Mouse (Mus musculus): ENCODE results near the gene Tubb3.
A peak's percentile ranks its signal among the peaks of the same experiment; 100 is the strongest.

The Tubb3 gene

DNA sequence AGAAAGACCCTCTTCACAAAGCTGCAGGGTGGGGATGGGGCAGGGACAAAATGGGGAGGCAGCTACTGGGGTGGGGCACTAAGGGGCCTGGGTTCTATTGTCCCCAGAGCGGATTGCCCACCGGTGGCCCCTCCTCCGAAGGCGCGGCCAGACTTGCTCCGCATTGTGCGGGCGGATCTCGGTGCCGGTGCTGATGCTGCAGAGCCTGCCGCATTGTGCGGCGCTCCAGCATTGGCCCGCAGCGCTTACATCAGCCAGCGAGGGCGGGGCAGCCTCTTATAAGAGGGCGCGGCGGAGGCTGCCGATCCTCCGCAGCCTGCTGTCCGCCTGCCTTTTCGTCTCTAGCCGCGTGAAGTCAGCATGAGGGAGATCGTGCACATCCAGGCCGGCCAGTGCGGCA lies at the start of gene Tubb3:
TSS of gene Tubb3 (plus strand) at position 179 of the 400 bp plus-strand sequence.
- peak; percentile 93 to 96 for DNase-seq

DNA sequence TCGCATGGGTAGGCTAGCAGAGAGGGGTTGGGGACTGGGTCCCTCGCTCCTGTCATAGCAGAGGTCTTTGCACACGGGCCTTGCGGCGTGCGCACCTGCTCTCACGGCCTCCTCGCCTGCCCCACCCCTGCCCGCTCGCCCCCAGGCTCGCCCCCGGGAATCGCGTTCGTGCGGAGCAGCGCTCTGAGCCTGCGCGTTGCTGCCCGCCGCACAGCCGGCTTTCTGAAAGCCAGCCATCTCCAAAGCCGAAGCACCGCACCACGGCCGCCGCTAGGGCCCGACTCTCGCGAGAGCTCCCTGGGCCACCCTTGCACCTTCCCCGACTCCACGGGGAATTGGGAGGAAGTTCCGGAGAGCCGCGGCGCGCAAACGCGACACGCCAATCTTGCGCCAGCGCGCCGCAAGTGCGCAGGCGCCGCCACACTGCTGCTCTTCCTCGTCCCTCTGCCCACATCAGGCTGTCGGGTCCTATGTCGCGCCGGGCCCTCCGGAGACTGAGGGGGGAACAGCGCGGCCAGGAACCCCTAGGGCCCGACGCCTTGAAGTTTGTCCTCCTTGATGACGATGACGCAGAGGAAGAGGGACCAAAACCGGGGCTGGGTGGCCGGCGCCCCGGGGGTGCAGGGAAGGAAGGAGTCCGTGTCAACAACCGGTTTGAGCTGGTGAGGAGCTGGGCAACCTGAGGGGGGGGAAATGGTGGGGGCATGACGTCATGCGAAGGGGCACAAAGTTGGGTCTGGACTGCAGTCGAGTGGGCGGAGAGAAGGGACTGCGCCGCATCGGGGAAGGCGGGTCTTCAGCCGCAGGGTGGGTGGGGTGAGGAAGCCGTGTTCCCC lies 37.6 kb upstream of the Tubb3 start, which contains the start of gene Tcf25:
TSS of gene Tcf25 (plus strand) at position 351 of the 836 bp plus-strand sequence.
- peak; percentile 97 to 98 for DNase-seq

- peak; percentile 97 to 99 for DNase-seq
Measured at GRCm38 (mm10) chr8:123374239-123374578, 37.0 kb upstream of the Tubb3 start.

DNA sequence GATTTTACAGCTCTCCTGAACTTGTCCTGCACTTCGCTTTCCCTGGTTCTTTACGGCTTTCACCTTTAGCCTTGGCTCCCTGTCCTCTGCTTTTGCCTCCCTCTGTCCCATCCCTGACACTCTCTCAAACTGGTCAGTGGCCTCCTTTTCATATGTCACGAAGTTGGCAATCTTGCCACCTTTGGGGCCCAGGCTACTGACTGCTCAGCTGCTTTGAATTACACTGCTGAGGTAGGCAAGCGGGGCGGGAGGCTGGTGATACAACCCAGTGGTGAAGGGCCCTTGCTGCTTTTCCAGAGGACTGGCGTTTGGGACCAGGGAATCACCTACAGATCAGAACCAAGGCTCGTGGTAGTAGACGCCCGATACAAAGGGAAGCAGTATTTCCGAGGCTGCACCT lies 35.5 kb upstream of the Tubb3 start:
- no peak for DNase-seq

DNA sequence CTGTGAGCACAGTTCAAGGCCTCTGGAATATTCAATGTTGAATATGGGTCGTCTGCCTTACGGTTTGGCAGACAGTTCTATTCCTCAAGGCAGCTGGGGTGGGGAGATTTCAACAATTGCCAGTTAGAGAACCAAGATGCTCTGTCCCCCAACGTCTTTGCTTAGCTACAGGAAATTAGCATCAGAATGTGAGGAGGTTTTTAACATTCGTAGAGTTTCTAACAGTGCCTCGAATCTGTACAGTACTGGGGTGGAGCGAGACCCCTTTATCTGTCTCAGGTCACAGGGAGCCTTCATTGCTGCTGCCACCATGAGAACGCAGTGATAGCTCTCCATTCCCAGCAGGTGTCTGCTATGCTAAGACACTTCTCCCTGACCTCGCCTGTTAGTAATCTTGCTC lies 35.1 kb upstream of the Tubb3 start:
- no peak for DNase-seq

DNA sequence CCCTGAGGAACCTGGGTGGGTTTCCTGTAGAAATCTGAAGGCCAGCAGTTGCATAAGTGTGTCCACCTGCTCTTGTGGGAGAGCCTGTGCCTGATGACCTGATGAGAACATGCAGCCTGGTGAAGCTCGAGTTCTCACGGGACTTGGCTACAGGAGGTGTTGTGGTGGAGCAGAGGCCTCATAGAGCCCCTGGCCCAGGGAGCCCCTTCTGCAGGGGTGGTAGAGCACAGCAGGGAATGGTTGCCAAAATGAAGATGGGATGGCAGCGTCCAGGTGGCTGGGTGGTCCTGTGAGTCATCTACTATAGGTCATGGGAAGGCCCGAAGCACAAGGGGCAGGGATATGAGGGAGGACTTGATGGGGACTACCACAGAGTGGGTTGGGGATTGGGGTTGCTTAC lies 29.5 kb upstream of the Tubb3 start:
- no peak for DNase-seq

GRCm38 (mm10) chr8:123382516-123382915 lies 28.7 kb upstream of the Tubb3 start:
- DNase-seq = no peak

DNA sequence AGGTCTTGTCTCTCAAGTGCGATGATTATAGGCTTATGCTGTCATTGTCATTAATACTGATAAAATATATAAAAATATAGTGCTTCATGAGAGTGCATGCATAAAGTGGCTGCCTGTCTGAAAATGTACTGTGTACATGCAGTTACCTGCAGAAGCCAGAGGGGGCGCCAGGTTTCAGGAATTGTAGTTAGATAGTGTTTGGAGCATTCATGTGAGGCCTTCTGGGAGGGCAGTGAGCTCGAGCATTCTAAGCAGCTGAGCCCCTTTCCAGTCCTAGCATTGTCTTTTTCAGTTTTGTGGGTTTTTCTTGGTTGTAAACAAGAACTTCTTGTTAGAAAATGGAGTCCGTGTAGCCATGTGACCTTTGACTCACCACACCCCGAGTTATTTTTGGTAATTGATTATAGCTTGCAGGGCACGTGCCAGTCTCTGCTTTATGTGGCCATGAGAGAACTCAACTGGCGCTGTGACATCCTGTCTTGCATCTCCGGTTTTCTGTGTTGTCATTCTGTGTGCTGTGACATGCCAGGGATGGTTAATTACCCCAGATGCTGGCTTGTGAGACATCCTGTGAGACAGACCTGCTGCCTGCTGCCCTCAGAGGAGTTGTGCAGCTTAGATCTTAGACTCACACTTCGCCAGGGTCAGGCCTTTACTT lies 26.2 kb upstream of the Tubb3 start:
- DNase-seq = peak; percentile 46 to 71

GRCm38 (mm10) chr8:123387041-123387440 lies 24.2 kb upstream of the Tubb3 start:
- DNase-seq = no peak

- no peak for DNase-seq
Measured at GRCm38 (mm10) chr8:123387801-123388200, 23.4 kb upstream of the Tubb3 start.

- DNase-seq = peak; percentile 58
Measured at GRCm38 (mm10) chr8:123389026-123389425, 22.2 kb upstream of the Tubb3 start.

DNA sequence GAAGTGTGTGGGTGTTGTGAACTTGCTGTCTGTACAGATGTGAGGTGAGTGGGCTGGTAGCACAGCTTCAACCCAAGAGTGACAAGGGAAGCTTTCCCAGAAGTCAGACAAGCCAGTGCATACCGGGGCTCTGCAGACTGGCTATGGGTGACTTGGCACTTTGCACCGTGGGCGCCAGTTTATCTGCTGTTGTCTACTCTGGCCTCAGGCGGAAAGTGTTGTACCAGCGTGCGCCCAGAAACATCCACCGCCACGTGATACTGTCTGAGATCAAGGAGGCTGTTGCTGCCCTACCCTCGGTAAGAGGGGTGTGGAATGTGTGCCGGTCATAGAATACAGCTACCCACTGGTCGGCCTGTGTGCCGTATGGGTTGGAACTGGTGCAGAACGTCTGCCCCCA lies 12.9 kb upstream of the Tubb3 start:
- no peak for DNase-seq

DNA sequence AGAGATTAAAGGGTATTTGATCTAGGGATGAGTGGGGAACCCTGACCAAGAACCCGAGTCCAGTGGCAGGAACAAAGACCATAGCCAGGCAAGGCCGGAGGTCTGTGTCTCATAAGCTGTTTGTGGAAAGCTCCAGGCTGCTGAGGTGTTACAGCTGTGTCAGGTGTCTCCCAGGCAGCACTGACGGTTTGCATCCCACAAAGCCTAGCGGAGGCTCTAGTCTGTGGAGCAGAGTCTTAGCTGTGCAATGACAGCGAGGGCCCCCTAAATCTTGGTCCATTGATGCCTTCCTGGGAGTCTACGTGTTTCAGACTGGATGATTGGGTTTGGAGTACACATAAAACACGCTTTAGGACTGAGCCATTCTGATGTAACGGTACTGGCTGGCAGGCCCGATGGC lies 9.3 kb upstream of the Tubb3 start:
- DNase-seq = no peak

DNA sequence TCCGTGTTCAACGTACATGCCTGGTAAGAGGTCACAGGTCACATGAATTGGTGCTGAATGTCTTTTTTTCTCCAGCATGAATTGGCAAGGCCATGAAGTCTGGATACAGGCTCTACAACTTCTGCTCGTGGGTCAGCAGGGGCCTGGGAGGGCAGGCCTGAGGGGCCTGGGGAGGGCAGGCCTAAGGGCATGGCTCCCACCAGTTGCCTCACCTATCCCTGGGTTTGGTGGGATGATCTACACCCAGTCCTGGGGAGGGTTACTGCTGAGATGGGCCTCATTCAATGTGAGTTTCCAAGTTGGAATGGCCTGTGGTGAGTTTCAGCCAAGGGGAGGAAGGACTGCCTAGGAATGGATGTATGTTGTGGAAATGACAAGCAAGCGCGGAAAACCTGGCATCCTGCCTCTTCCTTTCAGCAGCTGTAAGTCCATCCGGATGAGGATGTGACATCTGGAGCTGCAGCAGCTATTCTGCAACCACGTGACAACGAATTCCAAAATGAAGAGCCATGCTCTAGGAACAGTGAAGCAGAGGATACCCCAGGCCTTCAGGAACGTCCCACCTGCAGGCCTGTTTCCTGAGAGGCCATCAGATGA lies 8.4 kb upstream of the Tubb3 start:
- DNase-seq = no peak

- no peak for DNase-seq
Measured at GRCm38 (mm10) chr8:123404521-123404920, 6.7 kb upstream of the Tubb3 start.

- DNase-seq = peak; percentile 84 to 89
Measured at GRCm38 (mm10) chr8:123406786-123407185, 4.4 kb upstream of the Tubb3 start, which contains the start of gene Mc1r. Gene Mc1r, plus strand, starts transcription at chr8:123407107.

DNA sequence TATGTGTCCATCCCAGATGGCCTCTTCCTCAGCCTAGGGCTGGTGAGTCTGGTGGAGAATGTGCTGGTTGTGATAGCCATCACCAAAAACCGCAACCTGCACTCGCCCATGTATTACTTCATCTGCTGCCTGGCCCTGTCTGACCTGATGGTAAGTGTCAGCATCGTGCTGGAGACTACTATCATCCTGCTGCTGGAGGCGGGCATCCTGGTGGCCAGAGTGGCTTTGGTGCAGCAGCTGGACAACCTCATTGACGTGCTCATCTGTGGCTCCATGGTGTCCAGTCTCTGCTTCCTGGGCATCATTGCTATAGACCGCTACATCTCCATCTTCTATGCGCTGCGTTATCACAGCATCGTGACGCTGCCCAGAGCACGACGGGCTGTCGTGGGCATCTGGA lies 3.6 kb upstream of the Tubb3 start:
- DNase-seq = no peak

DNA sequence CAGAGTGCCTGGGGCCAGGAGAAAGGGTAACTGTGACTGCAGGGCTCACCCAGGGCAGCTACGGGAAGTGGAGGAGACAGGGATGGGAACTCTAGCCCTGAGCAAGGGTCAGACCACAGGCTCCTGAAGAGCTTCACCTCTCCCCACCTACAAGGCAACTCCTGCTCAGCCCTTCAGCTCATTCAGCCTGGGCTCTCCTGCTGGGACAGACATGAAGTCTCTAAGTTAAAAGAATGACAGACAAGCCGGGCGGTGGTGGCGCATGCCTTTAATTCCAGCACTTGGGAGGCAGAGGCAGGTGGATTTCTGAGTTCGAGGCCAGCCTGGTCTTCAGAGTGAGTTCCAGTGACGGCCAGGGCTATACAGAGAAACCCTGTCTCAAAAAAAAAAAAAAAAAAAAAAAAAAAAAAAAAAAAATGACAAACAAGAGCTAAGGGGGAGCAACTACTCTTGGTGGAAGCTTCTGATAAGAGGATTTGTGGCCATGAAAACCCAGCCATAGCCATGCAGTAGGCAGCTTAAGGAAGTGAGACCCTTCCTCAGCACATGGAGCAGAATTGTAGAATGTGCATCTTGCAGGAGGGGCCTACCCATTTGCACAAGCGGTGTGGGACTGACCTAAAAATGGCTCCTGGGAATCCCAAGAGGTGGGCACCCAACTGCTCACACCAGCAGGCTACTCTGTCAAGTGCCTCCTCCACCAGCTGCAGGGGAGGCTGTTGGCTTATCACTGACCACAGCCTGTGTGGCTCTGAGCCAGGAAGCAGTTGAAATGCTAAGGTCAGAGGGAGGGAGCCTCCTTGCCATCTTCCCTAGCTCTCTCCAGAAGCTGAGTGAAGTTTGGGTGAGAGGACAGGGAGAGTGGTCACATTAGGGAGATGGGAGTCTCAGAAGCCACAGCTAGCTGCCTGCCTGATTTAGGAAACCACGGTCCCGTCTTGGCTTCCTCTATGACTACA lies 2.4 kb upstream of the Tubb3 start:
- peak in 1 of 2 experiments; percentile 44 for DNase-seq

DNA sequence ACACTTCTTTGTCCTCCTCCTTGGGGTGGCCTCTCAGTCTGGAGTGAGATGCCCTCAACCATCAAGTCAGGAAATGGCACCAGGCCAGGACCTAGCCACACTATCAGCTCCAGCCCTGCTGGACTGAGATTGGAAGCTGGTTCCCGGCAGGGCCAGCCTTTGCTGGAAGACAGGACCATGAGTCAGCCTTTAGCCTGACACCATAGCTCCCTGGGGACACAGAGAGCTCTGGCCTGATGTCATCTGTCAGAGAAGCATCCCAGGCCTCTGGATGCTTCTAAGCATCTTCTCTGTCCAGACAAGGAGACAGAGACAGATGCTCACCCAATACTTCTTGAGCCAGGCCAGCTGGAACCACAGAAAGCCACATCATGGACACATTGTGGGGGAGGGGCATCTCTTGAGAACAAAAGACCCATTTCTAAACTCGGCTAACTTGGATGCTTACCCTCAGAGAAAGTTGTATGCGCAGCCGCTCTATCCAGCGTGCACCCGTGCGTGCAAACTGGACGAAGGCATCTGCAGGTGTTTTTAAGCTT lies 1.1 kb upstream of the Tubb3 start:
- peak; percentile 69 to 80 for DNase-seq

- DNase-seq = no peak
Measured at GRCm38 (mm10) chr8:123410788-123411187, 436 bp upstream of the Tubb3 start.

DNA sequence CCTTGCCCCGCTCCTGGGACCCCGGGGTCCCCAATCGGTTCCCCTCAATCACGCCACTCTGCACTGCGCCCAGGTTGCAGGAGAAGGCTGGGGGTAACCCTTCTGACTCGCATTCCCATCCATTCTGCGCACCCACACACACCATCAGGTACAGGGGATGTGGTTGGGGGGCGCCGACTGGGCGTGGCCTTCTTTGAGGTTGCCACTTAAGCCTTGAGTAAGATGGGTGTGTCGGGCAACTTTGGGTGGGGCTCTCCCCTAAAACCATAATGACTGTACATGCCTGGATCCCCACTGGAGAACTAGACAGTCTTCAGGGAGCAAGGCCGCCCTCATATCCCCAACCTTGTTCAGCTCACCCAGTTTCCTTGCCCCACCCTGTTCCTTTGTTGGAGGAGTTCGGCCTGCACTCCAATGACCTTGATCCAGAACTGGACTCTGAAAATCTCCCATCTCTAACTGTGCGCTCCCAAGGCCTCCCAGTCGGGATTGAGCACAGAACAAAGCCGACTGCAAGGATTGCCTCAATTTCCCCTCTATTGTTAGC lies 630 bp downstream of the Tubb3 start:
- DNase-seq = no peak

DNA sequence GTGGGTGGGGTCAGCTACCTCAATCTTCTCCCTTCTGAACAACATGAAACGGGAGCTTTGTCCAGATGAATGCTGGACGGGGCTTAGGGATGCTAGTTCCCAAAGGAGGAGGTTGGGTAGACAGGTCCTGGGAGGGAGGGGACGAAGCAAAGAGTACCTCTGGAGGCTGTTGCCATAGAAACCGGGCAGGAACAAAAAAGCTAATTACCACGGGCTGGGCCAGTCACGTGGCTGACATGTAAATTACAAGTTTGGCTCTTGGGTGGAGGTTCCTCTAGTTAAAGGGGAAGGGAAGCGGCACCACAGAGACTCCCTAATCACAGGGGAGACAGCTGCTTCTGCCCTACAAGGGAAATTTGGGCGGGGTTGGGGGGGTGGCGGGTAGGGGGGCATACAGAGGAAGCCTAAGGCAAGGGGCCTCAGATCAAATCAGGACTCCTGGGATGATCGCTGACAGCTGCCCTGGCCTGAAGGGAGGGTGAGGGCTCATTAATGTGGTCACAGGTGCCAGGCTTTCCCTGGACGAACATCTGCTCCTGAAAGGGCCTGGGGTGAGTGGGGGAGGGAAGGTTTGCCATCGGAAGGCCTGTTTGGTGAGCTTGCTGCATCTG lies 1.4 kb downstream of the Tubb3 start:
- DNase-seq = peak; percentile 62 to 69

All from cerebellum, postnatal 14 days (tissue).